In genomic region chr2:30647882-30648494, GRCm38 (mm10) we compare ENCODE assay signal across 9 mouse cellular contexts. TPM values are rescaled to one million over a fixed set of nuclear protein-coding genes. Genes with fewer than 3 reads are reported as not detected.
DNase-seq lines count a peak whose midpoint lies in the region; ATAC-seq and TF ChIP-seq lines count a peak whose summit lies in the region.
"Had no signal": no experiment of that assay in that cellular context is flagged by ENCODE, and none has a peak within 500 bp of the region (broad histone marks: within the 10 kb centered on the region; RNA-seq: fewer than 3 reads in every experiment).

No protein-coding gene starts in this region.

- no peak overlapping the region for H3K4me3 ChIP-seq in lung, embryonic 14.5 days (ENCODE audit: low read depth, low read length)
- no peak overlapping the region for H3K4me3 ChIP-seq in limb, embryonic 11.5 days (ENCODE audit: low read depth, low read length)
- H3K4me3 ChIP-seq in stomach, embryonic 15.5 days (replicated peaks): no peak overlapping the region
- H3K4me3 ChIP-seq: liver, embryonic 13.5 days had no signal

- H3K27ac ChIP-seq in lung, embryonic 14.5 days (ENCODE audit: low read depth): peak overlapping the region; percentile 93
- peak overlapping the region; percentile 36; the same call in 1 of the 2 replicates for H3K27ac ChIP-seq in limb, embryonic 11.5 days (replicated peaks; ENCODE audit: low read depth, low read length)
- peak overlapping the region; percentile 67 for H3K27ac ChIP-seq in stomach, embryonic 15.5 days
- H3K27ac ChIP-seq: liver, embryonic 13.5 days had no signal

- no peaks in the 10 kb centered on the region for H3K36me3 ChIP-seq in lung, embryonic 14.5 days (ENCODE audit: insufficient read depth)
- no peaks in the 10 kb centered on the region for H3K36me3 ChIP-seq in limb, embryonic 11.5 days (ENCODE audit: control insufficient read depth, insufficient read depth, low read length)
- no peaks in the 10 kb centered on the region for H3K36me3 ChIP-seq in stomach, embryonic 15.5 days
- H3K36me3 ChIP-seq: liver, embryonic 13.5 days had no signal

- no peaks in the 10 kb centered on the region for H3K9me3 ChIP-seq in lung, embryonic 14.5 days (ENCODE audit: low read depth, low read length)
- no peaks in the 10 kb centered on the region for H3K9me3 ChIP-seq in limb, embryonic 11.5 days (ENCODE audit: control insufficient read depth, low read length)
- no peaks in the 10 kb centered on the region for H3K9me3 ChIP-seq in stomach, embryonic 15.5 days
- H3K9me3 ChIP-seq: liver, embryonic 13.5 days had no signal

- no peak for ATAC-seq in lung, embryonic 14.5 days (ENCODE audit: insufficient read depth)
- ATAC-seq in limb, embryonic 11.5 days (ENCODE audit: insufficient number of reproducible peaks, low FRiP score, low TSS enrichment, low read depth): no peak
- no peak for ATAC-seq in stomach, embryonic 15.5 days (ENCODE audit: insufficient read depth, low FRiP score, low read depth)

- H3K4me1 ChIP-seq in lung, embryonic 14.5 days (ENCODE audit: insufficient read depth): peaks cover 44% of the 10 kb centered on the region
- H3K4me1 ChIP-seq in limb, embryonic 11.5 days (ENCODE audit: control insufficient read depth, insufficient read depth, low read length): peaks cover 40% of the 10 kb centered on the region
- peaks cover 29% of the 10 kb centered on the region for H3K4me1 ChIP-seq in stomach, embryonic 15.5 days

- H3K4me2 ChIP-seq in lung, embryonic 14.5 days: peak overlapping the region; percentile 7; the same call in 1 of the 2 replicates
- H3K4me2 ChIP-seq in limb, embryonic 11.5 days (ENCODE audit: low read depth, severe bottlenecking): peak overlapping the region; percentile 20; the same call in 1 of the 2 replicates
- H3K4me2 ChIP-seq in stomach, embryonic 15.5 days: no peak overlapping the region
- H3K4me2 ChIP-seq: liver, embryonic 13.5 days had no signal

- H3K27me3 ChIP-seq in lung, embryonic 14.5 days (ENCODE audit: insufficient read depth, low read length): no peaks in the 10 kb centered on the region
- no peaks in the 10 kb centered on the region for H3K27me3 ChIP-seq in limb, embryonic 11.5 days (ENCODE audit: control insufficient read depth, insufficient read depth, low read length)
- H3K27me3 ChIP-seq in stomach, embryonic 15.5 days (replicated peaks): no peaks in the 10 kb centered on the region
- H3K27me3 ChIP-seq: liver, embryonic 13.5 days had no signal

- peak overlapping the region; percentile 1 for H3K9ac ChIP-seq in lung, embryonic 14.5 days
- 0 out of 2 replicates have a peak overlapping the region, but pooled peaks have one; percentile 12 for H3K9ac ChIP-seq in limb, embryonic 11.5 days (ENCODE audit: low read length)
- H3K9ac ChIP-seq in stomach, embryonic 15.5 days: no peak overlapping the region
- H3K9ac ChIP-seq: liver, embryonic 13.5 days had no signal

- TF ChIP-seq CTCF in lung, embryonic 14.5 days (IDR thresholded peaks at IDR 0.05; ENCODE audit: low read depth): no peak

- DNase-seq in embryo, embryonic 10.5 days (ENCODE audit: low spot score): peak; percentile 49
- no peak for DNase-seq in embryo, embryonic 9.5 days (ENCODE audit: extremely low spot score)
- no peak for DNase-seq in lung, embryonic 14.5 days
- no peak for DNase-seq in lung, postnatal 25 days (ENCODE audit: low spot score)
- DNase-seq in limb, embryonic 11.5 days (ENCODE audit: low spot score): no peak
- no peak for DNase-seq in layer of hippocampus, adult 9-11 months
- no peak for DNase-seq in spleen, adult 18-20 months
- DNase-seq: liver, embryonic 13.5 days had no signal

- WGBS in lung, embryonic 14.5 days: 24% methylated on average over 13 of the region's 13 CpGs
- 26% methylated on average over 13 of the region's 13 CpGs for WGBS in limb, embryonic 11.5 days
- 30% methylated on average over 13 of the region's 13 CpGs for WGBS in stomach, embryonic 15.5 days

RNA-seq across cellular contexts. Expression of gene Cstad, which starts 53.1 kb away (rescaled TPM):
- 0.95 and 1.5 TPM in 2 replicates for polyA plus RNA-seq in lung, embryonic 14.5 days (2014; fragmentation: Nextera tagmentation; extraction: Ambion mirVana)
- polyA plus RNA-seq in limb, embryonic 11.5 days (2014; fragmentation: Nextera tagmentation; extraction: Ambion mirVana): 0.37 and 1.0 TPM in 2 replicates
- polyA plus RNA-seq in stomach, embryonic 15.5 days (2015; fragmentation: Nextera tagmentation; extraction: Ambion mirVana): 0.71 and 0.72 TPM in 2 replicates

Comparison
In these comparisons a context has a peak if more than half of its experiments do, and no peak if none do; other contexts are left out.
1. H3K27ac ChIP-seq: peak in every context shown above with its lines; median percentile 93 in lung, embryonic 14.5 days; 67 in stomach, embryonic 15.5 days; 36 in limb, embryonic 11.5 days.